Mouse (Mus musculus) adrenal gland, postnatal 0 days (tissue): ENCODE measurements around the gene Gm10722. TPM values are rescaled to one million over a fixed set of nuclear protein-coding genes. Genes with fewer than 3 reads are reported as not detected.

Source experiments
- microRNA-seq: library from miRNA; unstranded; fragments of <30 nt; microRNA quantifications from one replicate; pipeline ENCODE4, GENCODE M21; 2016; ENCODE audit warnings: borderline replicate concordance; ENCODE audit not compliant: insufficient number of aligned reads
- polyA plus RNA-seq: library from polyadenylated mRNA; unstranded; fragments of >200 nt; fragmentation: Nextera tagmentation; extraction: Ambion mirVana; gene quantifications from 2 replicates; pipeline ENCODE4 v1.2.1, GENCODE M21; 2015

The Gm10722 gene
- not detected in 2 replicates for polyA plus RNA-seq

GRCm38 (mm10) chr9:3000445-3000972 is at the start of gene Gm10722:
TSS of gene Gm10722 (plus strand) at chr9:3000922.

GRCm38 (mm10) chr9:3002794-3003396 is 2.2 kb downstream of the Gm10722 start, which contains the start of gene Gm11168:
TSS of gene Gm11168 (plus strand) at chr9:3003346.

GRCm38 (mm10) chr9:3012733-3013279 is 12.1 kb downstream of the Gm10722 start, which contains the start of gene Gm10721:
TSS of gene Gm10721 (plus strand) at chr9:3013140.

GRCm38 (mm10) chr9:3015354-3015753 is 14.6 kb downstream of the Gm10722 start, which contains the start of gene Gm10720:
TSS of gene Gm10720 (plus strand) at chr9:3015654.

GRCm38 (mm10) chr9:3017108-3017507 is 16.4 kb downstream of the Gm10722 start, which contains the start of gene Gm10719:
TSS of gene Gm10719 (plus strand) at chr9:3017408.

GRCm38 (mm10) chr9:3023312-3023984 is 22.7 kb downstream of the Gm10722 start, which contains the start of gene Gm10718:
TSS of gene Gm10718 (plus strand) at chr9:3023547.

GRCm38 (mm10) chr9:3024912-3025467 is 24.3 kb downstream of the Gm10722 start, which contains the start of gene Gm10717:
TSS of gene Gm10717 (plus strand) at chr9:3025417.

GRCm38 (mm10) chr9:3034299-3034698 is 33.6 kb downstream of the Gm10722 start, which contains the start of gene Gm17535:
TSS of gene Gm17535 (plus strand) at chr9:3034599.

GRCm38 (mm10) chr9:3036577-3036976 is 35.9 kb downstream of the Gm10722 start, which contains the start of gene Gm10715:
TSS of gene Gm10715 (plus strand) at chr9:3036877.

Small RNA genes within 50 kb of the gene (microRNA-seq; reads per million reads assigned to microRNA genes)
- not detected for gene Mir101c

Other genes starting within 250 kb of the Gm10722 start
- not detected in 2 replicates for gene Gm11168, start 2.4 kb downstream of the Gm10722 start, polyA plus RNA-seq
- gene Gm10721, start 12.2 kb downstream of the Gm10722 start, polyA plus RNA-seq, result 0.25 TPM in 1 of 2 replicates, not detected in the other
- gene Gm10720, start 14.7 kb downstream of the Gm10722 start, polyA plus RNA-seq, result not detected in 2 replicates
- gene Gm10719, start 16.5 kb downstream of the Gm10722 start, polyA plus RNA-seq, result 0.25 TPM in 1 of 2 replicates, not detected in the other
- gene Gm10718, start 22.6 kb downstream of the Gm10722 start, polyA plus RNA-seq, result 0.39 TPM in 1 of 2 replicates, not detected in the other
- 0.23 TPM in 1 of 2 replicates, not detected in the other for gene Gm10717, start 24.5 kb downstream of the Gm10722 start, polyA plus RNA-seq
- not detected in 2 replicates for gene Gm17535, start 33.7 kb downstream of the Gm10722 start, polyA plus RNA-seq
- gene Gm10715, start 36.0 kb downstream of the Gm10722 start, polyA plus RNA-seq, result not detected in 2 replicates